Mouse (Mus musculus) heart, postnatal 4 days (tissue): ENCODE results near the gene Mertk. TPM values are rescaled to one million over a fixed set of nuclear protein-coding genes. Genes with fewer than 3 reads are reported as not detected.

Experiments used
- DNase-seq: peaks from one replicate; pipeline ENCODE4 v3.0.0; 2021
- total RNA-seq, 2 experiments: library from RNA; stranded (reverse); gene quantifications; 2 replicates each; pipeline ENCODE4 v1.2.3; 2021

Mertk gene
- total RNA-seq, 2 experiments from 2014 or later = 4.1 to 4.4 TPM

DNA sequence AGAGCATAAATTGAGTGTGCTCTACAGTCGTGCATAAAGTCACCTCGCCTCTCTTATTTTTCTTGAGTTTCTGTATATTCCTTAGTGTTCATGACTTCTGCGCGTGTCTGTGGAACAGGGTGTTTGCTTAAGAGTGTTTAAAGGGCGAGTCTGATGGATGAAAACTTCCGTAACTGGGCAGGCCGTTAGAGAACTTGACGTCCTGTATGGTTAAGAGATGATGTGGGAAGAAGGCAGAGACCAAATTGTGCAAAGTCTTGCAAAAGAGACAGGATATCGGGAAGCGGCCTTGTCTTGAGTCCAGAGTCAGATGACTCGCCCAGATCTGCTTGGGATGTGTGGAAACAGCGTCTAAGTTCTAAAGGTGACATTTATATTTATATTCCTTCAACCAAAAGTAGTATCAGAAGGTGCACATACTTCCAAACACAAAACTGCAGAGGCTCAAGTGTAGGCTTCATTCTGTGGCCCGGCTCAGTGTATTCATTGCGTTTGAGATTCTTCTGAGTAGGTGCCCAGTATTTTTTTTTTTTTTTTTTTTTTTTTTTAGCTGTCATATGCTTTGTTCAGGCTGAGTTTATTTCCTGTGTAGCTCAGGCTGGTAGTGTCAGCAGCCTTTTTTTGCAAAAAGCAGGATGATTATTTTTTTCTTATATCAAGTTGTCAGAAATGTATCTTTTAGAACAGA, 120.3 kb downstream of the Mertk start:
- DNase-seq = peak; percentile 6

DNA sequence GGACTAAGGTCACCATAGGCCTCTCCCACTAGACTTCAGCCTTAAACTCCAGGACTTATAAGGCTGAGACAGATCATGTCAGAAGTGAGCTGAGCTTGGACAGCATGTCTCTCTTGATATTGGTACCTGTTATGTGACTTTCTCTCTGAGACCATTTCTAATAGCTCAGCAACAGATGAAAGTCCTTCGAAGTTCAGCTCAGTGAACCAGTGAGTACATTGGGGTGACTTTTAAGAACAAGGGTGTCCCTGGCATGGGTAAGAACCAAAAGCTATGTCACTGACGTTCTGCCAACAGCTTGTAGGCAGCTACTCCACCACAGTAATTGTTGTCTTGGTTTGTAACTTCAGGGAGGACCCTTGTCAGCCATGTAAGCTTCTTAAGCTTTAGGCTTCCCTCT, 121.9 kb downstream of the Mertk start:
- no peak for DNase-seq

DNA sequence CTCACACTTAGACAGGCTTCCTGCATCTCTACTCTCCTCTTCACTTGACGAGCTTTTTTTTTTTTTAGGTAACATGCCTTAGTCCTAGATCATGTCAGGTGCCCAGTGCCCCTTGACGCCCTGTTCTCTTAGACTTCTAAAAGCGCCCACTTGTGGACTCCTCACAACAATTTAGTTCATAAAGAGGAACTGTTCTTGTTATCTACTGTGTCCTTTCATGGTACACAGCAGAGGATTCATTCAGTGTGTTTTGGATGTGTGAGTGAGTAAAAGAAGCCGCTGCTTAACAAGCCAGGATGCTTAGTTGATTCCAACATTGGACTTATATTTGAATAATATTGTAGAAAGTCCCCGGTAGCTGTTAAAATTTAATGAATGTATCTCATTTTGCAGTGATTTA, 125.1 kb downstream of the Mertk start:
- no peak for DNase-seq

DNA sequence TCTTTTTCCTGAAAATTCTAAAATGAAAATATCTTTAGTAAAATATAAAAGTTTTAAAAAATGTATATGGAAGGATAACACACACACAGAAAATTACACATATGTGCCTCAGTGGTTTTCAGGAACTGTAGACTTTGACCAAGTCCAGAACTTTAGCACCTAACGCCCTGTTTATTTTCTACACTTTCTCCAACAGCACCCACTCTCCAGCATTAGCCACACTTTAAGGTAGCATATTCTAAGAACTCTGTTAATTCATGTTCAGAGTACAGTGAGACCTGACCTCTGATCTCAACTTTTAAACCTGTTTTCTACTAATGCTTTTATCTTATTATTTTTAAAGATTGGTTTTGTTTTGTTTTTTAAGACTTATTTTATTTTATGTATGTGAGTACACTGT, 129.0 kb downstream of the Mertk start:
- no peak for DNase-seq

DNA sequence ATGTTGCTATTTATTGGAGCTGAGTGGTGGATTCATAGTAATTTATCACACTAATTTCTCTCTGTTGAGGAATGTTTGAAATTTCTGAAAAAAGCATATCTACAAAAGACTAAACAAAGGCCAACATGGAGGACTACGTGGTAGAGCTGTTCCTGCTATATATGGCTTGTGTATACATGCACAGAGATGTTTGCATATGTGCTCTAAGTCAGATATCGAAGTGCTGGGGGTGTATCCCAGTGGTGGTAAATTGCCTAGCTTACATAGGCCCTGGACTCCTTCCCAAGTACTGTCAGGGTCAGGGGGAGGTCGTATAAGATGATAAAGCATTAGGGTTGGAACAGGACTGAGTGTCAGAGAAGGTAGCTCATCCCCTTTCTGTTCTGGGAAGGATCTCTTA, 133.9 kb downstream of the Mertk start:
- DNase-seq = no peak

DNA sequence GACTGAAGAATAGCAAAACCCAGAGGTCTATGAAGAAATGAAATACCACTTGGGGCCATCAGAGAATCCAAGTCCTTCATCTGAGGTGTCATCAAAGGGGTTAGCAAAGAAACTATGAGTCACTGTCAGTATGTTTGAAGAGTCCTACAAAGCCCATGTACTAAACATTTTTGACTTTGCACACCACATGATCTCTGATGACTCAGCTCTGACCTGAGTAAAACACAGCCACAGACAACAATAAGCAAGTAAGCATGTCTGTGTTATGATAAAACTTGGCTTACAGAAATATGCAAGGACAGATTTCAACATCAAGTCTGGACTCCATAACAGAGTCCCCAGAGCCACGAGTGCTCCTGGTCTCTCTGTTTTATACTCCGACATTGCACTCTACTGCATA, 134.3 kb downstream of the Mertk start:
- no peak for DNase-seq

DNA sequence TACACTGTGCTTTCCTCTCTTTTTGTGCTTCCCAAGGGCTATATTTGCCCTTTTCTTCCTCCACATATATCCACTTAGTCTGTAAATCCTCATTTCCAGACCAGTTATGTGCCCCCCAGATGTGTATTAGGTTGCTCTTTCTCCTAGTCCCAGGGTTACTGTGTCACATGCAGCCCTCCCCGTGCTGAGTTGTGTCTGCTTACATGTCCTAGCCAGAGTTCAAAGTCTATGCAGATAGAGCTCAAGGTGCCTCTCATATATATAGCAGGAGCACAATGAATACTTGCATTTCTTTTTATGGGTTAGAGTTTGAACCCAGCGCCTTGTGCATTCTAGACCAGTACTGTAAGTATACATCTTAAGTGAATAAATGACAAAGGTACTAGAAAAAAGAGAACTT, 134.7 kb downstream of the Mertk start:
- no peak for DNase-seq

DNA sequence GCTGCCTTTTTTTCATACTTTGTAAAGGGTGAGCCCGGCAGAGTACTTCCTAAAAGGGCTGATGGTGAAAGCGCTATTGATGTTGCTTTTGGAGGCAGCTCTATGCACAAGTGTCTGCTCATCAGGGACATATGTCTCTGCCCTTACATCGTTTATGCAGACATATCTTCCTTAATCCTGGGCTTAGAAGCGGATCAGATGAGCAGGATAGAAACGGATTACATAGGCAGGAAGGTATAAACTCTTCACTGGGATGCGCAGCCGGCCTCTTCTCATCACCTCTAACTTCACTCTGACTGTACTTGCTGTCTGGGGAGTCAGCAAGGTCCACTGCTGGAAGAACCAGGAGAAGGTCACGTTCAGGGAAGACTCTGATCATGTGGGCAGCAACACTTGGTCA, 138.8 kb downstream of the Mertk start:
- DNase-seq = no peak

DNA sequence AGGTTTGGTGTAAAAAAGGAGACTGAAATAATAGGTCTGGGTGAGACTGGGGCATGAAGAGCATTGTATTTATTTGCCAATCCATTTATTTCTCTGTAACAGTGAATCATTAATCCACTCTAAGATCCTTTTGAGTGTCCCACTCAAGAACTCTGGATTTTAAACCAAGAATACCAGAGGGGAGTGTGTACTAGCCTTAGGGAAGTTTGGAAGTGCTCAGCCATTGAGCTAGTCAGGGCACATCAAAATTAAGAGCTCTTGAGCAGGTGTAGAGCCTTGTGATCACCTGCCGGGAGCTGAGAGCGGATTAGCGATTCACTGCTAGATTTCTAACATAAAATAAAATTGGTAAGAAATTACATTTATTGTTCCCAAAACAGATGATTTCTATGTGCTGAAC, 139.9 kb downstream of the Mertk start:
- no peak for DNase-seq

DNA sequence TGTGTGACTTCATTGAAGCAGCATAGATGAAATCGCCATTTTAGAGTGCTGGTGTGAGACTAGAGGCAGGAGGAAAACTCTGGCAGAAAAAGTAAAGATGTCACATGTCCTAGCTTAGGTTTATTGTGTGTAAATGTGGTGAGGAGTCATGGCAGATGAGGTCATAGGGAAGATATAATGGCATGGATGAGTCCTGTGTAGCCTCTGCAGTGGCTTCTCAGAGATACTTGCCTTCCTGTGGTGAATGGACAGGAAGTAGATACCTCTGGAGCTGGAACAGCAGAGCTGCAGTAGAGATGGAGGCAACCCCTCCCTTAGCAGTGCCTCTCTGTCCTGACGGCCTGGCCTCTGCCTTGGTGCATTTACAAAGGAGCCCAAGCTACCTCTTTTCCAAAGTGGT, 140.7 kb downstream of the Mertk start:
- no peak for DNase-seq

DNA sequence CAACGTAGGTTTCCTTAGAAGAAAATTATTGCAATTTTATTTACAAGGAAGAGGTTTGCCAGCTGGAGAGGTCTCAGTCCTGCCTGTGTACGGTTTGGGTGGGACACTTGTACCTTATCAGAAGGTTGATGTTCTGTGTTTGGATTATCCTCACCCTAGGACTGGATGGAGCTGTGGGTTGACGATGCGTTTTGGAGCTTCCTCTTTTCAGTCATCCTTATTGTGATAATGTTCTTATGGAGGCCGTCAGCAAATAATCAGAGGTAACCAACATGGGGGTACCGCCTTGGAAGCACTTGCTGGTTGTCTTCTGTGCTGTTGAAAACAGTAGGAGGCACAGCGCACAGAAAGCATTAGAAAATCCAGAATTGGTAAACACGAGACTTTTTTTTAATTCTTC, 143.7 kb downstream of the Mertk start:
- DNase-seq = no peak

DNA sequence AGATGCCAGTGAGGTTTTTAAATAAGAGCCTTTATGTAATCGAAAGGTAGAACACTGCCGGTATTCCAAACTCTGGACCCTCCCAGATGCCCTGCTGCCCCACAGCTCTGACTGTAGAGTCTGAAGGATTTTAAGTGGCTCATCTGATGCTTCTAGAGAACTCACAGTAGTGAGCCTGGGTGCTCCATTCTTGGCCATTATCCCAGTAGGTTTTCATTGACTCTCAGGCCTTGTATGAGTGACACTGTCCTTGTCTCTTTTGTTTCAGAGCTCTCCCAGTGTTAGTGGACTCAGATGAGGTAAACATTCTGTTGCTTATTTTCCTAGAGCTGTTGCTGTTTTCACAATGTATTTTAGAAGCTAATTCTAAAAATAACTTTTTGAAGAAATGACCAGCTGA, 151.3 kb downstream of the Mertk start:
- no peak for DNase-seq

Other genes starting within 250 kb of the Mertk start
- not detected for gene Spdye4c, start 107.7 kb upstream of the Mertk start, total RNA-seq
- 10 to 100 TPM; 77.7 to 82.5 TPM for gene Anapc1, start 11.6 kb upstream of the Mertk start, total RNA-seq
- gene Tmem87b, start 119.2 kb downstream of the Mertk start, total RNA-seq = 10 to 100 TPM; 24.5 to 24.6 TPM
- under 1 TPM; 0.54 to 0.74 TPM for gene Fbln7, start 164.0 kb downstream of the Mertk start, total RNA-seq
- gene Zc3h8, start 245.1 kb downstream of the Mertk start, total RNA-seq = 1 to 10 TPM; 3.0 to 3.3 TPM